Mouse (Mus musculus): Measurements from ENCODE around the gene Zfp853.

DNA sequence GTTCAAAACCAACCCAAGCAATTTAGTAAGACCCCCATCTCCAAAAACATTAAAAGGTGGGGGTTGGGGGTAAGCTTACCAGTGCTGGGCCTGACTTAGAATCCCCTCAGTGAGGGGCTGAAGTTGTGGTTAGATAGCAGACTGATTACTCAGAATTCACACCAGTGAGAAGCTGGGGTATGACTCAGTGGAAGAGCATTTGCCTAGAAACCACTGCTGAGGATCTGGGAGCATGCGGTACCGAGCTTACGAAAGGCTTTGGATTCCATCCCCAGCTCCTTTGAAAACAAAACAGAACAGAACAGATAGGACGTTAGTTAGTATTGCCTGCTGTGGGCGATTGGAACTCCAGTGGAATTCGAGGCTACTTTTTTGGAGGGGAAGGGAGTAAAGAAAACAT, 21.8 kb downstream of the Zfp853 start:
- no peak for TF ChIP-seq CTCF (IDR thresholded peaks at IDR 0.05)
- no peak for TF ChIP-seq EP300 (IDR thresholded peaks at IDR 0.05)

Data from lung, postnatal 0 days (tissue).